Mouse (Mus musculus) brain, embryonic 14.5 days (tissue): Measurements from ENCODE around the gene Sertad1.

ENCODE experiments used
- CTCF ChIP-seq: fragments of 200-500 bp; IDR thresholded peaks from 2 replicates; pipeline ENCODE4 v1.5.1; 2012; ENCODE audit warnings: inconsistent platforms, mild to moderate bottlenecking, moderate library complexity, borderline replicate concordance; ENCODE audit not compliant: insufficient read depth, insufficient read length; ENCODE audit errors: extremely low read depth
- POLR2A ChIP-seq: fragments of 200-500 bp; IDR thresholded peaks from 2 replicates; pipeline ENCODE4 v1.6.1; 2012; ENCODE audit warnings: mild to moderate bottlenecking, inconsistent platforms, borderline replicate concordance; ENCODE audit not compliant: poor library complexity, insufficient read depth, insufficient read length, severe bottlenecking; ENCODE audit errors: extremely low read depth

DNA sequence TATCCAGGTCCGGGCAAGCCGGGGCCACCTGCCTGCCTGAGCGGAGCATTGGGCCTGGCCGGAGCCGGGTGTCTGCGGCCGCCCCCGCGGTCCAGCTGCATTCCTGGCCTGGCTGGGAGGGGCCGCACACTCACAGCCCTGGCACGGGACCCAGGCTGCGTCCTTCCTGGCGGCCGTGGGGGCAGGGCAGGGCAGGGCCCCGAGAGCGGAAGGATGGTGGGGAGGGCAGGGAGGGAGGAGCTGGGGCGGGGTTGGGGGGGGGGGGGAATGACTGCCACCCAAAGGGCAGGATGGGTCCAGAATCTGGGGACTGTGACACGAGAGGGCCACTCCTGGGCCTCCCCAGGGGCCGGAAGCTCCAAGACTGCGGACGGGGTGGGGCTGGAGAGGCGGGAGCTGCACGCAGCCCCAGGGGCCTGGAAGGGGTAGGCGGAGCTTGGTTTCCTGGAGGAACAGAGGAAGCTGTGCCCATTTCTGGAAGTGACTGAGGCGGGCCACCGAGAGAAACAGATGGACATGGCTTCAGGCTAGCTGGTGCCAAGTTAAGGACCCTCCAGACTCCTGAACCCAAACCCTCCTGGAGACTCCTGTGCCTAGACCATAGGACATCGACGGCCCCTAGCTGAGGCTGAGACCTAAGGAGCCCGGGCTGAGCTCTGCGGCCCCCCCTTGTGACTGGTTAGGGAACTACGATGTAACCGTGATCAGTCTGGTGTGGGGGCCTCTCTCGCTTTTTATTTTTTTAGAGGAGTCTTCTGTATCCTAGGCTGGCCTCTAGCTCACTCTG, 4.0 kb downstream of the Sertad1 start:
- peak; percentile 59 for TF ChIP-seq CTCF
- TF ChIP-seq POLR2A = no peak
